9 mouse cellular contexts compared by ENCODE assay signal in the genomic region with DNA sequence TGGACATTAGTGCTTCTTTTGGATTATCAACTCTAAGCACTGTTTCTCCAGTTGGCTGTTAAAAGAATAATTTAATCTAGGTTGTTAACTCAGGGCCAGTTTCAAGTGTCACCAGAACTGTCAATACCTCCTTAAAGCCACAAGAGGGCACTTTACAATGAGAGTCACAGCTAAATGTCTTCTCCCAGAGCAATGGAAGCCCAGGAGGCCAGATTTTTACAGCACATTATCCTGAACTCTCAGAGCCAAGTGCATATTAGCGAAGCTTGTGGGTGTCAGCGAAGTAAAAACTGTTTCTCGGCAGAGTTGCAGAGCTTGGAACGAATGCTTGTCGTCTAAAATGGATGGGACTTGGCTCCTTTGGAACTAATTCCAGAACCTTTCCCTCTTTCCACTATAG.
DNase-seq lines count a peak whose midpoint lies in the region; ATAC-seq lines count a peak whose summit lies in the region.
"Had no signal": no experiment of that assay in that cellular context is flagged by ENCODE, and none has a peak within 500 bp of the region (broad histone marks: within the 10 kb centered on the region; RNA-seq: fewer than 3 reads in every experiment).

No protein-coding gene starts in this region.

- no peak overlapping the region for H3K4me3 ChIP-seq in limb, embryonic 11.5 days (ENCODE audit: low read depth, low read length)
- no peak overlapping the region for H3K4me3 ChIP-seq in limb, embryonic 10.5 days
- no peak overlapping the region for H3K4me3 ChIP-seq in embryonic facial prominence, embryonic 14.5 days (ENCODE audit: low read depth, low read length)
- H3K4me3 ChIP-seq: embryonic facial prominence, embryonic 15.5 days; limb, embryonic 15.5 days had no signal

- peaks cover 15% of the 10 kb centered on the region; the same call in 1 of the 2 replicates for H3K4me1 ChIP-seq in limb, embryonic 11.5 days (ENCODE audit: control insufficient read depth, insufficient read depth, low read length)
- H3K4me1 ChIP-seq in limb, embryonic 10.5 days, result peaks cover 40% of the 10 kb centered on the region
- 0 out of 2 replicates have a peak, but pooled peaks cover 7% of the 10 kb centered on the region for H3K4me1 ChIP-seq in embryonic facial prominence, embryonic 14.5 days (ENCODE audit: control insufficient read depth, insufficient read depth, low read length)
- H3K4me1 ChIP-seq: embryonic facial prominence, embryonic 15.5 days had no signal

- ATAC-seq in limb, embryonic 11.5 days (ENCODE audit: insufficient number of reproducible peaks, low FRiP score, low TSS enrichment, low read depth), result no peak
- peak; percentile 47; the same call in 1 of the 2 replicates for ATAC-seq in embryonic facial prominence, embryonic 14.5 days (ENCODE audit: low read depth)

- H3K4me2 ChIP-seq in limb, embryonic 11.5 days (ENCODE audit: low read depth, severe bottlenecking), result no peak overlapping the region
- H3K4me2 ChIP-seq in embryonic facial prominence, embryonic 14.5 days (ENCODE audit: low read depth, low read length), result no peak overlapping the region
- H3K4me2 ChIP-seq: embryonic facial prominence, embryonic 15.5 days; limb, embryonic 15.5 days had no signal

- H3K9ac ChIP-seq in limb, embryonic 11.5 days (ENCODE audit: low read length), result no peak overlapping the region
- no peak overlapping the region for H3K9ac ChIP-seq in embryonic facial prominence, embryonic 14.5 days (ENCODE audit: low read depth, low read length)
- H3K9ac ChIP-seq: embryonic facial prominence, embryonic 15.5 days; limb, embryonic 15.5 days had no signal

- no peaks in the 10 kb centered on the region for H3K36me3 ChIP-seq in limb, embryonic 11.5 days (ENCODE audit: control insufficient read depth, insufficient read depth, low read length)
- no peaks in the 10 kb centered on the region for H3K36me3 ChIP-seq in limb, embryonic 10.5 days
- H3K36me3 ChIP-seq in embryonic facial prominence, embryonic 14.5 days (ENCODE audit: control insufficient read depth, insufficient read depth, low read length), result no peaks in the 10 kb centered on the region
- H3K36me3 ChIP-seq: embryonic facial prominence, embryonic 15.5 days; limb, embryonic 15.5 days had no signal

- DNase-seq in limb, embryonic 11.5 days (ENCODE audit: low spot score), result peak; percentile 44
- no peak for DNase-seq in limb, embryonic 10.5 days (ENCODE audit: low spot score)
- DNase-seq in c-Kit-positive CD71-negative TER-119-negative erythroid progenitor cells, embryonic 14.5 days (ENCODE audit: low read depth), result peak; percentile 2
- DNase-seq in embryonic facial prominence, embryonic 14.5 days (ENCODE audit: low spot score), result peak; percentile 73
- peak; percentile 12 to 54 for DNase-seq in layer of hippocampus, postnatal 14 days (ENCODE audit: low spot score in 2 of 2)
- peak; percentile 27 for DNase-seq in retina, postnatal 7 days (ENCODE audit: low read depth, low spot score)
- DNase-seq in spleen, postnatal 10 days (ENCODE audit: low spot score in 2 of 2), result no peak

- whole genome bisulfite sequencing in limb, embryonic 11.5 days, result 41% methylated on average over 5 of the region's 5 CpGs
- 46% methylated on average over 5 of the region's 5 CpGs for WGBS in limb, embryonic 10.5 days
- WGBS in embryonic facial prominence, embryonic 14.5 days, result 34% methylated on average over 5 of the region's 5 CpGs

- H3K9me3 ChIP-seq in limb, embryonic 11.5 days (ENCODE audit: control insufficient read depth, low read length), result no peaks in the 10 kb centered on the region
- H3K9me3 ChIP-seq in limb, embryonic 10.5 days (replicated peaks), result no peaks in the 10 kb centered on the region
- no peaks in the 10 kb centered on the region for H3K9me3 ChIP-seq in embryonic facial prominence, embryonic 14.5 days (ENCODE audit: control insufficient read depth, low read length)
- H3K9me3 ChIP-seq: embryonic facial prominence, embryonic 15.5 days; limb, embryonic 15.5 days had no signal

- H3K27ac ChIP-seq in limb, embryonic 11.5 days (replicated peaks; ENCODE audit: low read depth, low read length), result no peak overlapping the region
- H3K27ac ChIP-seq in limb, embryonic 10.5 days, result no peak overlapping the region
- no peak overlapping the region for H3K27ac ChIP-seq in embryonic facial prominence, embryonic 14.5 days (replicated peaks; ENCODE audit: low read depth, low read length)
- H3K27ac ChIP-seq: embryonic facial prominence, embryonic 15.5 days; limb, embryonic 15.5 days had no signal

- H3K27me3 ChIP-seq in limb, embryonic 11.5 days (ENCODE audit: control insufficient read depth, insufficient read depth, low read length), result no peaks in the 10 kb centered on the region
- no peaks in the 10 kb centered on the region for H3K27me3 ChIP-seq in limb, embryonic 10.5 days (ENCODE audit: low read depth, poor library complexity, severe bottlenecking)
- no peaks in the 10 kb centered on the region for H3K27me3 ChIP-seq in embryonic facial prominence, embryonic 14.5 days (replicated peaks; ENCODE audit: control insufficient read depth, insufficient read depth, low read length)
- H3K27me3 ChIP-seq: embryonic facial prominence, embryonic 15.5 days; limb, embryonic 15.5 days had no signal

Comparison
In these comparisons a context has a peak if more than half of its experiments do, and no peak if none do; other contexts are left out.
1. DNase-seq: peak in limb, embryonic 11.5 days (single experiment), c-Kit-positive CD71-negative TER-119-negative erythroid progenitor cells, embryonic 14.5 days (single experiment), embryonic facial prominence, embryonic 14.5 days (single experiment), layer of hippocampus, postnatal 14 days (2 of 2) and retina, postnatal 7 days (single experiment); none in limb, embryonic 10.5 days (single experiment) and spleen, postnatal 10 days (0 of 2).